Mouse (Mus musculus) erythroblast, adult 5-6 weeks (primary cell): ENCODE results near the gene Slamf8. TPM values are rescaled to one million over a fixed set of nuclear protein-coding genes. Genes with fewer than 3 reads are reported as not detected.

Source experiments
- ATAC-seq: replicated peaks from 2 replicates; pipeline ENCODE4 v1.8.0; 2016; ENCODE audit warnings: moderate number of reproducible peaks, mild to moderate bottlenecking, moderate TSS enrichment, inconsistent platforms; ENCODE audit not compliant: poor library complexity, low FRiP score, severe bottlenecking
- total RNA-seq, 2 experiments: library from RNA; stranded (forward) in 1 of 2; stranded (reverse) in 1 of 2; fragments of 150-400 nt in 1 of 2; fragments of 200-764, 138-1000 nt in 1 of 2; gene quantifications; 2 replicates each; pipeline versions ENCODE4 v1.2.3 to v1.2.4; 2015 to 2017; ENCODE audit warnings: low replicate concordance in 2 of 2

Gene Slamf8
- total RNA-seq, 2 experiments from 2014 or later = 0.68 TPM; not detected in 1

DNA sequence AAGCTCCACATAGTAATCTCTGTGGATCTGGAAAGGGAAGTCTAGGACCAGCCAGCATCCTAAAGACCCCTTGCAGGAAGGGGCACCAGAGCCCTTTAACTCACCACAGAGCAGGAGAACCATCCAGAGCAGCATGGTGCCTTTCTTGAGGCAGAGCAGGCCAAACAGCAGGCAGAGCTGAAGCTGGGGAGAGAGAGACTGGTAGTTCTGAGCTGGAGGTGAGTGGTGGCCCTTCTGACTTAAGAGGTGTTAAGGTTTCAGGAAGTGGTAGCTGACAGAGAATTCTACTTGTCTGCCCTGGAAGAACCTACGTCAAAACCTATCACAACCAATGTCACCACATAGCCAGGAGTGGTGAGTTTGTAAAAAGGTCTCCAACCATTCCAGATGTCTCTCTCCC is 12.0 kb upstream of the Slamf8 start, which contains the start of gene Fcrl6:
Gene Fcrl6 (minus strand): TSS at position 226 of the 400 bp plus-strand sequence.
- ATAC-seq = no peak

DNA sequence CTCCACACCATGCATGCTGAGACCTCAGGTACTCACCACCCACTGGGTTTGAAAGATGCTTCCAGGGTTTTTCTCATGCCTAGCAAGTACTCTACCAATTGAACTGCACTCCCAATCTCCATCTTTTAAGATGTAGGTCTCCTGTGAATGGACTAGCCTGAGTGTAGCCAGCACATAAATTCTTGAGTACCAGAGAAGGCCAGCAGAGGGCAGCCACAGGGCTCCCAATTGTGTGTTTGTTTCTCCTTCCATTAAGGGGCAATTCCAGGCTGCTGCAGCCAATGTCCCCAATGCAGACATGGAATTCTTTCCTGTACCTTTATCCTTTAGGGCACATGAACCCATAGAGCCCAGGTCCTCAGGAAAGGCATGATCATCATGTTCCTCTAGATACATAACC is 4.1 kb upstream of the Slamf8 start:
- ATAC-seq = no peak

- no peak for ATAC-seq
Measured at GRCm38 (mm10) chr1:172593956-172594355, 3.6 kb upstream of the Slamf8 start.

- no peak for ATAC-seq
Measured at GRCm38 (mm10) chr1:172593321-172593720, 3.0 kb upstream of the Slamf8 start.

- ATAC-seq = no peak
Measured at GRCm38 (mm10) chr1:172585612-172586567, 4.5 kb downstream of the Slamf8 start.

GRCm38 (mm10) chr1:172585026-172585425 is 5.3 kb downstream of the Slamf8 start:
- no peak for ATAC-seq

GRCm38 (mm10) chr1:172584271-172584670 is 6.1 kb downstream of the Slamf8 start:
- no peak for ATAC-seq

DNA sequence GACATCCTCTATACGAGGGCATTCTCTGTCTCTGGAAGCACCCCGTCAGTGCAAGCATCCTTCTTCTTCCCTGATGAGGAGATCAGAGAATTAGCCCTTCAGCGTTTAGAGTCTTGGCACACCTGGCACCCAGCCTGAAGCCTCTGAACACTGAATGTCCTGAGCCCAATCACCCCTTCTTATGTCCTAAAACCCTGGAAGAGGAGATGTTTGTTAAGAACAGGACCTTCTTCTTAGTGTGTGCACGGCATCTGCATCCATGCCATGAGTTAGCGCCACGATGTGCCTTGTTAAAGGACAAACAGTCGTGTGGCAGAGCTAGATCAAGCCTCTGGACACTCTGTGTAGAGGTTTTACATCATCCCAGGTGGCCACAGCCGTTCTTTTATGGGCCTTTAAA is 7.9 kb downstream of the Slamf8 start:
- ATAC-seq = no peak

DNA sequence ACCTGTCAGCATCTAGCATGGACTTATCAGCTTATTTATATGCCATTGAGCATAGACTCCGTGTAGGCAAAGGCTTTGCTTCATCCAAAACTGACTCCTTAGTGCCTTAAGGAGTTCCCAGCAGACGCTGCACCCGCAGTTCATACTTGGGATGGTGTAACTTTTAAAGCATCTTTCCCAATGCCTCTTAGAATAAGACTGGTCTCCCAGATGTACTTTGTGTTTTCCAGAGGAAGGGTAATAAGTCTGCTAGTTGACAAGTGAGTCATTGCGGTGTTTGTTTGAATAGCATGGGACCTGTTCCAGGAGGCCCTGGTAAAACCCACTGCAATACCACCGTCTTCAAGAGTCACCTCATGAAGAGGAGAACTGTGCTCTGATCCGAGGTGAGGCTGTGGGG is 10.3 kb downstream of the Slamf8 start:
- ATAC-seq = no peak

- no peak for ATAC-seq
Measured at GRCm38 (mm10) chr1:172567758-172568157, 22.6 kb downstream of the Slamf8 start.

- no peak for ATAC-seq
Measured at GRCm38 (mm10) chr1:172566131-172566530, 24.2 kb downstream of the Slamf8 start.

- ATAC-seq = no peak
Measured at GRCm38 (mm10) chr1:172563465-172563828, 26.9 kb downstream of the Slamf8 start.

- ATAC-seq = no peak
Measured at GRCm38 (mm10) chr1:172562641-172563464, 27.5 kb downstream of the Slamf8 start.

DNA sequence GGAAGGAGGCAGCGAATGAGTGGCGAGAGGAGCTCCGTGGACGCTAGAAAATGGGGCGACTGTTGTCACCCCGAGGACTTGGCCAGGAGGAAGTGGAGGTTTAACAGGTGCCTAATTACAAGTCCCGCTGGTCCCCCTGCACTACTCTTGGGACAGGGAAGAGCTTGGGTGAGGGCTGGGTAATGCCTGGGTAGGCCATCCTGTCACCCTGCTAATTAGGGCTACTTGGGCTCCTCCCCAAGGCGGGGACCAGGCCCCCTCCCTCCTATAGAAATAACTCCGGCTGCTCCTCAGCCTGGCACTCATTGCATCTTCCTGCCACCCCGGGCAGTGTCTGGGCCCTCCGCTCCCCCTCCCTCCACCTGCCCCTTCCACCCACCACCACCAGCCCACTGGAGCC is 34.7 kb downstream of the Slamf8 start, which contains the start of gene Vsig8:
Gene Vsig8 (plus strand): TSS at position 301 of the 400 bp plus-strand sequence.
- ATAC-seq = no peak

DNA sequence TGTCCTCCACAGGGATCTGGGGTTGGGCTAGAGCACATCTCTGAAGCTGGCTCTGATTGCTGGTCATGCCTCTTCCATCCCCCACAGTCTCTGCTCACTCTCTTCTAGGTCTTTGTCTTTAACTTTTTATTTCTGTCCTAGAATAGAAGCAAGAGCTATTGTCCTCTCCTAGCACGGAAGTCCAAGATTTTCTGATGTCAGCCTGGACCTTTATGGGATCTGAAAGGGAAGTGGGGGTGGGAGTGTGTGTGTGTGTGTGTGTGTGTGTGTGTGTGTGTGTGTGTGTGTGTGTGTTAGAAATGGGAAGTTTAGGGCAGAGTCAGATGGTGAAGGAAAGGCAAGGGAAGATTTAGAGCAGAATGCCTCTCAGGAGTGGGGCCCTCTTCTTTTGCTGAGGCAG is 37.7 kb downstream of the Slamf8 start:
- no peak for ATAC-seq

- no peak for ATAC-seq
Measured at GRCm38 (mm10) chr1:172551009-172551408, 39.4 kb downstream of the Slamf8 start.

DNA sequence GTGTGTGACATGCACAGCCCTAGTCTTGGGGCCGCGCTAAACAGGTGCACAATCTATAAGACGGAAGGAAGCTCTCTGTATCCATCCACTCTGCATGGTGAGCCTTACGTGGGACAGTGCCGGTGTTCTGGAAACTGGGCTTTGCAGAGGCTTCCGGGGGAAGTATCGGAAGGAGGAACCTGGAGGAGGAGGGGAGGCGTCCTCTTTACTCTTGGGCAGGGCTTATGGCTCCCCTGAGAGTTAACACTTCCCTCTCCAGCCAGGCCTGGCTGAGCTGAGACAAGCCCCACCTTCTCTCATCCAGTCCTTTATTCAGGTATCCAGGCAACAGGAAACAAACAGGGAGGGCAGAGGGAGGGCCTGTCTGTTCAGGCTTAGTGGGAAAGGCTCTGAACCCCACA is 39.8 kb downstream of the Slamf8 start:
- no peak for ATAC-seq

DNA sequence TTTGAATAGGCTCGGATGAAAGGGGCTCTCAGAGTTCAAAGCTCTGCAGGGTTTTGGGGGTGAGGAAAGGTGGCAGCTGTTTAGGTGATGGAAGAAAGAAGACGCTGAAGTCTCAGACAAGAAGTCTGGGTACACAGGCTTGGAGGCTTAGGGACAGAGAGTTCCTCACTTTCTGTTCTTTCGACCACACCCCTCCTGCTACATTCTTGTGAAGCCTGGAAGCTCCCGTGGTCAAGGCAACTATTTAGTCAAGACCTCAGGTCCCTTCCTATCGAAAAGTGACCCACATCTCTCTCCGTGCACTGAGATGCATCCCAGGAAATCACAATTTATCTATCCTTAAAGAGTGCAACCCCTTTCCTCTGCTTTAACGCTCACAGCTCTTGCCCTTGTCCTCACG is 40.7 kb downstream of the Slamf8 start:
- no peak for ATAC-seq

GRCm38 (mm10) chr1:172549314-172549713 is 41.1 kb downstream of the Slamf8 start:
- no peak for ATAC-seq

- no peak for ATAC-seq
Measured at GRCm38 (mm10) chr1:172548501-172548900, 41.9 kb downstream of the Slamf8 start.

DNA sequence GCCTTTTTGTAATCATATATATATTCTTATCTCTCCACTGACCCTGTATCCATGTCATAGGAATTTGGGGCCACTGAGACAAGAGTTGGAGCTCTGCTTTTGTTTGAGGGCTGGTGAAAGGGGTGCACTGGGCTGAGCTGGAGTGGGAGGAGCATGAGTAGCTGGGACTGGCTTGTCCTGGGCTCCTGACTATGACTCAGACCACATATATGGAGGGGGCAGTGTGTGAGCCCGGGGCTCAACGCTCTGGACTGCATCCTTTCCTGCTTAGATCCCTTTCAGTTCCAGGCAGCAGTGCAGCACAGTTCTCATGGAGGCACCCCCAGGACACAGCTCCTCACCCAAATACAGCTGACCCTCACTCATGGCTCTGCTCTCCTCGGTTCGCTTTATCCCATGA is 44.3 kb downstream of the Slamf8 start:
- no peak for ATAC-seq
